Mouse (Mus musculus): ENCODE measurements around the gene Mrps23.

Gene Mrps23

GRCm38 (mm10) chr11:88245581-88246170 is 41.5 kb downstream of the Mrps23 start:
- DNase-seq (ENCODE audit: low read depth in 2 of 2, low spot score in 2 of 2) = no peak

GRCm38 (mm10) chr11:88248636-88249035 is 44.4 kb downstream of the Mrps23 start:
- no peak for DNase-seq (ENCODE audit: low read depth in 2 of 2, low spot score in 2 of 2)

- no peak for DNase-seq (ENCODE audit: low read depth in 2 of 2, low spot score in 2 of 2)
Observed at GRCm38 (mm10) chr11:88250568-88250967, 46.4 kb downstream of the Mrps23 start.

- no peak for DNase-seq (ENCODE audit: low read depth in 2 of 2, low spot score in 2 of 2)
Observed at GRCm38 (mm10) chr11:88251295-88251694, 47.1 kb downstream of the Mrps23 start.

GRCm38 (mm10) chr11:88251972-88252766 is 48.0 kb downstream of the Mrps23 start:
- DNase-seq (ENCODE audit: low read depth in 2 of 2, low spot score in 2 of 2) = peak; percentile 67 to 75

GRCm38 (mm10) chr11:88252767-88253513 is 48.8 kb downstream of the Mrps23 start:
- DNase-seq (ENCODE audit: low read depth in 2 of 2, low spot score in 2 of 2) = no peak

GRCm38 (mm10) chr11:88253514-88254167 is 49.5 kb downstream of the Mrps23 start:
- no peak for DNase-seq (ENCODE audit: low read depth in 2 of 2, low spot score in 2 of 2)

- DNase-seq (ENCODE audit: low read depth in 2 of 2, low spot score in 2 of 2) = no peak
Observed at GRCm38 (mm10) chr11:88257700-88258099, 53.5 kb downstream of the Mrps23 start.

- no peak for DNase-seq (ENCODE audit: low read depth in 2 of 2, low spot score in 2 of 2)
Observed at GRCm38 (mm10) chr11:88258212-88258611, 54.0 kb downstream of the Mrps23 start.

- no peak for DNase-seq (ENCODE audit: low read depth in 2 of 2, low spot score in 2 of 2)
Observed at GRCm38 (mm10) chr11:88260463-88260862, 56.3 kb downstream of the Mrps23 start.
